Mouse (Mus musculus): ENCODE results near the gene Cysrt1.

DNA sequence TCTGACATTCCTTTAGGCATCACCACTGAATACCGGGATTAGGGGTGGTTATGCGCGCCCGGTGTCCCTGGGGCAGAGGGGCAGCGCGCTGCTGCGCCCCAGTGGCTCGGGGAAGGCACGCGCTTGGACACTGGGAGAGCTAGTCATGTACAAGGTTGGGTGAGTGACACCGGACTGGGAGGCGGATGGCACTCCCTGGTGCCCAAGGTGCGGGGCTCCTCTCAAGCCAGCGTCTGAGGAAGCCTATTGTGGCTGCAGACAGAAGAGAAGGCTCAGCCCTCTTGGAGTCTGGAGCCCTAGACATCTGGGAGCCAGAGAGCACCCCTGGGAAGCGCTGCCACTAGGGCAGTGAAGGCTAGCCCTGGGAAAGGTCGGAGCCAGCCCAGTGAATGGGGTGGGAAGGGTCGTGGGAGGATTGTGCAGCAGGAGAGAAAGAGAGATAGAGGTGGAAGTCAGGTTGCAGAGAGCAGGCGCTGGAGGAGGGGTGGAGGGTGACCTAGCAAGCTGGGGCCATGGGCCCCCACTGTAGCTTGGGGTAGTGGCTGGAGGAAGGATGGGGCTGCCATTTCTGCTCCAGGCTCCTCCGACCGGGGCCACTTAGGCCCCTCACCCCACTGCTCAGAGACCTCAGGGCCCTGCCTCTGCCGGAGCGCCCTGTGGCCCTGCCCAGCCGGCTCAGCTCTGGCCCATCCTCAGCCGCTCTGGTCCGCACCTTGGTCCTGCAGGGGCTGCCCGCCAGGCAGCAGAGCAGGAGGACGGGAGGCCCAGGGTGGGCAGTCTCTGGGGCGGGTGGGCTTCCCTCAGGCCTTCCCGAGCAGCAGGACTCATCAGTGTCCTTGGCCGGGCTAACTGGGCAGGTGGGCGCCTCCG is 49.2 kb upstream of the Cysrt1 start:
- TF ChIP-seq CTCF (IDR thresholded peaks at IDR 0.05; ENCODE audit: insufficient read depth, low read depth, low read length) (no peak; the same call in 1 of the 2 replicates), POLR2A (IDR thresholded peaks at IDR 0.05; ENCODE audit: insufficient read depth, low read depth, low read length) (no peak)
